Mouse (Mus musculus) heart, postnatal 0 days (tissue): Measurements from ENCODE around the gene Ibtk.

ENCODE experiments used
- CTCF ChIP-seq: IDR thresholded peaks from 2 replicates; pipeline ENCODE4 v1.5.1; 2016; ENCODE audit warnings: antibody characterized with exemption, control low read depth, low read depth
- EP300 ChIP-seq: IDR thresholded peaks from 2 replicates; pipeline ENCODE4 v1.6.1; 2016; ENCODE audit warnings: antibody characterized with exemption, low read depth

DNA sequence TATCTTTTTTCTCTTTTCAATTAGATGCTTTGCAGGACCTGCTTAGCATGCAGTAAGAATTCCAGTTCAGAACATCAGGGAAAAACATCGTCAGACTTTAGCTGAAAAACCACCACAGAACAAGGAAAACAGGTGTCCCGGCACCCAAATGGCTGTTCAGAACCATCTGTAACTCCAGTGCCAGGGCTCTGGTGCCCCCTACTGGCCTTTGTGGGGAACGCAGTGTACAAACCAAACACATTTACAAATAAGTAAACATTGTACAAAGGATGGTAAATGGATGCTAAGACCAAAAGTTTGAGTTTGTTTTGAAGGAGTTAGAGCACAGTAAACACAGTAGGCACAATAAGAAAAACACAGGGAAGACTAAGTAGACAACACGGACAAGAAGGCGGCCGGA is 64.1 kb downstream of the Ibtk start:
- TF ChIP-seq CTCF (peak; percentile 49), EP300 (no peak)
